Mouse (Mus musculus) myocyte (in vitro differentiated cells): ENCODE measurements around the gene Slco2b1. TPM values are rescaled to one million over a fixed set of nuclear protein-coding genes. Genes with fewer than 3 reads are reported as not detected.

Experiments
- H3K27me3 ChIP-seq: one replicate; pipeline ENCODE4 v1.6.1; 2011; ENCODE audit not compliant: control insufficient read depth, insufficient read depth, insufficient read length
- H3K36me3 ChIP-seq: one replicate; pipeline ENCODE4 v1.6.1; 2011; ENCODE audit not compliant: control insufficient read depth, insufficient read depth
- H3K4me2 ChIP-seq: one replicate; pipeline ENCODE4 v1.6.1; 2011; ENCODE audit warnings: low read depth, control low read depth
- H3K4me3 ChIP-seq: one replicate; pipeline ENCODE4 v1.5.1; 2011; ENCODE audit warnings: mild to moderate bottlenecking, control low read depth, moderate library complexity
- H3K79me2 ChIP-seq: one replicate; pipeline ENCODE4 v1.6.1; 2011; ENCODE audit not compliant: control insufficient read depth, insufficient read depth
- H3ac ChIP-seq: one replicate; pipeline ENCODE4 v1.6.1; 2011; ENCODE audit not compliant: control insufficient read depth, insufficient read length
- CEBPB ChIP-seq: IDR thresholded peaks from 2 replicates; pipeline ENCODE4 v1.6.1; 2011; ENCODE audit warnings: mild to moderate bottlenecking, moderate library complexity; ENCODE audit not compliant: poor library complexity, insufficient read depth, severe bottlenecking
- E2F4 ChIP-seq: IDR thresholded peaks from one replicate; pipeline ENCODE4 v1.6.1; 2011; ENCODE audit warnings: mild to moderate bottlenecking, control low read depth, moderate library complexity; ENCODE audit not compliant: insufficient read depth
- MAX ChIP-seq: IDR thresholded peaks from one replicate; pipeline ENCODE4 v1.6.1; 2011; ENCODE audit warnings: low read depth, mild to moderate bottlenecking, control low read depth
- MYOD1 ChIP-seq, 3 experiments: IDR thresholded peaks; one replicate each; pipeline ENCODE4 v1.6.1; 2011; ENCODE audit warnings: control low read depth in 2 of 3, low read depth in 2 of 3, mild to moderate bottlenecking in 2 of 3, moderate library complexity in 1 of 3; ENCODE audit not compliant: insufficient read length in 2 of 3, control insufficient read depth in 1 of 3
- MYOG ChIP-seq, 3 experiments: IDR thresholded peaks; one replicate each; pipeline ENCODE4 v1.6.1; 2011; ENCODE audit warnings: control low read depth in 2 of 3, low read depth in 2 of 3, mild to moderate bottlenecking in 2 of 3; ENCODE audit not compliant: insufficient read length in 2 of 3, control insufficient read depth in 1 of 3, insufficient read depth in 1 of 3
- POLR2A ChIP-seq: IDR thresholded peaks from one replicate; pipeline ENCODE4 v1.6.1; 2011; ENCODE audit warnings: low read depth, mild to moderate bottlenecking, control low read depth, moderate library complexity; ENCODE audit not compliant: insufficient read length
- POLR2AphosphoS2 ChIP-seq: IDR thresholded peaks from one replicate; pipeline ENCODE4 v1.6.1; 2011; ENCODE audit warnings: low read depth, control low read depth; ENCODE audit not compliant: insufficient read length
- REST ChIP-seq: IDR thresholded peaks from one replicate; pipeline ENCODE4 v1.6.1; 2011; ENCODE audit warnings: mild to moderate bottlenecking, control low read depth, moderate library complexity; ENCODE audit not compliant: insufficient read depth, insufficient read length
- SRF ChIP-seq: IDR thresholded peaks from one replicate; pipeline ENCODE4 v1.6.1; 2011; ENCODE audit warnings: low read depth; ENCODE audit not compliant: control insufficient read depth, insufficient read length
- TCF12 ChIP-seq: IDR thresholded peaks from one replicate; pipeline ENCODE4 v1.6.1; 2011; ENCODE audit warnings: mild to moderate bottlenecking, control low read depth; ENCODE audit not compliant: poor library complexity, insufficient read depth, severe bottlenecking
- TCF3 ChIP-seq: IDR thresholded peaks from one replicate; pipeline ENCODE4 v1.6.1; 2011; ENCODE audit warnings: low read depth, control low read depth; ENCODE audit not compliant: insufficient read length
- USF1 ChIP-seq: IDR thresholded peaks from one replicate; pipeline ENCODE4 v1.6.1; 2011; ENCODE audit warnings: low read depth, mild to moderate bottlenecking, control low read depth, moderate library complexity
- polyA plus RNA-seq: library from polyadenylated mRNA; unstranded; fragments of >200 nt; fragmentation: generic; extraction: Trizol; gene quantifications from one replicate; pipeline ENCODE4 v1.2.1, GENCODE M21; 2012; ENCODE audit warnings: missing spikeins

Slco2b1 gene
- polyA plus RNA-seq, 1 experiment: 0.01 TPM

- Histone ChIP-seq H3K27me3 (peaks cover 24% of the 10 kb centered on the region), H3K4me2 (no peak overlapping the region), H3ac (no peak overlapping the region), H3K4me3 (no peak overlapping the region), H3K79me2 (no peaks in the 10 kb centered on the region), H3K36me3 (no peaks in the 10 kb centered on the region)
- TF ChIP-seq MAX (no peak), TCF12 (no peak)
These were observed 49.4 kb downstream of the Slco2b1 start for GRCm38 (mm10) chr7:99661571-99662230.

- TF ChIP-seq POLR2A (no peak), USF1 (no peak)
- no peak overlapping the region for H3K4me3 ChIP-seq
- H3K27me3 ChIP-seq: peaks cover 18% of the 10 kb centered on the region
- H3ac ChIP-seq: no peak overlapping the region
- H3K4me2 ChIP-seq: no peak overlapping the region
- H3K79me2 ChIP-seq: no peaks in the 10 kb centered on the region
- H3K36me3 ChIP-seq: no peaks in the 10 kb centered on the region
These were observed 50.1 kb downstream of the Slco2b1 start for GRCm38 (mm10) chr7:99661071-99661470.

GRCm38 (mm10) chr7:99659379-99660029 is 51.6 kb downstream of the Slco2b1 start:
- Histone ChIP-seq H3K4me2 (no peak overlapping the region), H3K79me2 (no peaks in the 10 kb centered on the region), H3ac (no peak overlapping the region), H3K36me3 (no peaks in the 10 kb centered on the region), H3K4me3 (no peak overlapping the region), H3K27me3 (peaks cover 9% of the 10 kb centered on the region)
- TF ChIP-seq REST (no peak), TCF12 (no peak), POLR2AphosphoS2 (no peak), MYOD1 (IDR thresholded peaks at IDR 0.05; ENCODE audit: control insufficient read depth in 1 of 3, insufficient read length in 2 of 3, low read depth in 2 of 3) (no peak), POLR2A (no peak), USF1 (no peak), SRF (no peak), TCF3 (no peak), MYOG (IDR thresholded peaks at IDR 0.05; ENCODE audit: control insufficient read depth in 1 of 3, insufficient read depth in 1 of 3, insufficient read length in 2 of 3, low read depth in 2 of 3) (no peak), E2F4 (no peak)

GRCm38 (mm10) chr7:99654244-99654643 is 56.9 kb downstream of the Slco2b1 start:
- no peaks in the 10 kb centered on the region for H3K79me2 ChIP-seq
- no peak overlapping the region for H3ac ChIP-seq
- H3K27me3 ChIP-seq: no peaks in the 10 kb centered on the region
- H3K36me3 ChIP-seq: no peaks in the 10 kb centered on the region
- no peak overlapping the region for H3K4me2 ChIP-seq
- H3K4me3 ChIP-seq: no peak overlapping the region
- TF ChIP-seq E2F4 (no peak), CEBPB (no peak), SRF (no peak), MYOG (IDR thresholded peaks at IDR 0.05; ENCODE audit: control insufficient read depth in 1 of 3, insufficient read depth in 1 of 3, insufficient read length in 2 of 3, low read depth in 2 of 3) (no peak), POLR2AphosphoS2 (no peak), REST (no peak), MAX (no peak), MYOD1 (IDR thresholded peaks at IDR 0.05; ENCODE audit: control insufficient read depth in 1 of 3, insufficient read length in 2 of 3, low read depth in 2 of 3) (no peak), USF1 (no peak), TCF12 (no peak), TCF3 (no peak), POLR2A (no peak)

- Histone ChIP-seq H3K79me2 (no peaks in the 10 kb centered on the region), H3K36me3 (no peaks in the 10 kb centered on the region), H3K4me2 (no peak overlapping the region), H3K27me3 (no peaks in the 10 kb centered on the region), H3K4me3 (no peak overlapping the region), H3ac (no peak overlapping the region)
- TF ChIP-seq SRF (no peak), POLR2AphosphoS2 (no peak), MYOG (IDR thresholded peaks at IDR 0.05; ENCODE audit: control insufficient read depth in 1 of 3, insufficient read depth in 1 of 3, insufficient read length in 2 of 3, low read depth in 2 of 3) (no peak), MYOD1 (IDR thresholded peaks at IDR 0.05; ENCODE audit: control insufficient read depth in 1 of 3, insufficient read length in 2 of 3, low read depth in 2 of 3) (no peak), MAX (no peak), E2F4 (no peak), CEBPB (no peak), TCF12 (no peak), TCF3 (no peak), REST (no peak), POLR2A (no peak), USF1 (no peak)
These were observed 61.6 kb downstream of the Slco2b1 start for GRCm38 (mm10) chr7:99649585-99649984.
